Mouse (Mus musculus) stomach, postnatal 0 days (tissue): ENCODE measurements around the gene Sugct.

Source experiments
- CTCF ChIP-seq: IDR thresholded peaks from 2 replicates; pipeline ENCODE4 v1.5.1; 2016; ENCODE audit warnings: antibody characterized with exemption, low read depth, mild to moderate bottlenecking, moderate library complexity
- EP300 ChIP-seq: optimal IDR thresholded peaks from 2 replicates; pipeline ENCODE3; 2016; ENCODE audit warnings: antibody characterized with exemption

DNA sequence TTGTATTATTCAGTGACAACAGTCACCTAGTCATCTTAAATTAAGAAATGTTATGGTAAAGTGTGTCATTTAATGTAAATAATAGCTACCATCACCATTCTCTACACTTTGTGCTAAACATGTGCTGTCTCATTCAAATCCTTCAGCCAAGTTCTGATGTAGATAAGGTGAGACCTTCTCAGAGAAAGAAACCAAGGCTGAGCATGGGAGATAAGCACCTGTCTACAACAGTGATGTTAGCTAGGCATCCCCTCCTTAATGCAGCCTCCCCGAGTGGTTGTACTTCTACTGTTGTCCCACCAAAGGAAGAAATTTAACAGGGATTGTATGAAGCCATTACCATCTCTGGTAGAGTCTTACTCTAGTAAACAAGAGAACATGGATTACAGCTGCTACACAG lies 274.8 kb downstream of the Sugct start:
- TF ChIP-seq CTCF (no peak), EP300 (no peak)
